Comparison of ENCODE assay signal across 26 mouse cellular contexts in the genomic region with DNA sequence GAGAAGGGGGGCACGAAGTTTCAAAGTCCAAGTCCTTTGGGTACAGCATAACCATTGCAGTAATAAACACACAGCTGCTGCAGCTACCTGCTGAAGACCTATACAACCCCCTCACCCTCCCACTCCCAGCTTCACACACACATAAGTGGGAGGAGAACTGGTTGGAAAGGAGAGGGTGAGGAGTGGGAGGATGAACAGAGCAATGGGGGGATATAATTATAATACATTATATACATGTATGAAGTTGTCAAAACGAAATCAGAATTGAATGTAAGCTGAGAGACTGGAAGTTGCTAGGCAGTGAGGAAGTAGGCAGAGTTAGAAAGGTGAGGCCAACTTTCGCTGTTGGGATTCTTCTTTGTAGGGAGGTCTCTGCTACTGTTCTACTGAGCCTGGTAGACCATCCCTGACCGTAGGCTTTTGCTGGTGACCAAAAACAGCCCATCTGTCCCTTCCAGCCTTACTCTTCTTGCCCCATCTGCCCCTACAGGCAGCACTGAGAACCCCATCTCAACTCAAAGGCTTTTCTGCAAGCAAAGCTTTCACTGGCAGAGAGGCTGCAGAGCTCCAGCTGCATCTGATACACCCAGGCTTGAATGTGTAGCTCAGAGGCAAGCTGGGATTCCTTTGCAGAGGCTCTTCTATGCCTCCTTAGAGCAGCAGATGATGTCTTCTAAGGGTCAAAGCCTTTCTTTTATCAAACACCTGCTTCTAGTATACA.
"Had no signal": no experiment of that assay in that cellular context is flagged by ENCODE, and none has a peak within 500 bp of the region (broad histone marks: within the 10 kb centered on the region; RNA-seq: fewer than 3 reads in every experiment).

No protein-coding gene starts in this region.

- H3K9ac ChIP-seq: heart, embryonic 13.5 days; heart, embryonic 15.5 days; hindbrain, embryonic 13.5 days; kidney, embryonic 15.5 days; limb, embryonic 13.5 days; limb, embryonic 15.5 days; liver, embryonic 12.5 days; liver, embryonic 14.5 days had no signal

- H3K4me3 ChIP-seq: heart, adult 2 months; heart, embryonic 13.5 days; heart, embryonic 15.5 days; hindbrain, embryonic 13.5 days; kidney, embryonic 15.5 days; limb, embryonic 13.5 days; limb, embryonic 15.5 days; liver, embryonic 12.5 days had no signal

- H3K36me3 ChIP-seq: heart, embryonic 13.5 days; heart, embryonic 15.5 days; hindbrain, embryonic 13.5 days; kidney, embryonic 15.5 days; limb, embryonic 13.5 days; limb, embryonic 15.5 days; liver, embryonic 12.5 days had no signal

- H3K4me1 ChIP-seq: heart, embryonic 13.5 days; heart, embryonic 15.5 days; hindbrain, embryonic 13.5 days; kidney, embryonic 15.5 days; limb, embryonic 13.5 days; limb, embryonic 15.5 days; liver, embryonic 12.5 days had no signal

- DNase-seq: gastrocnemius, postnatal 14 days; gastrocnemius, postnatal 36 days; heart, adult 11 months; heart, adult 2 months; heart, postnatal 14 days; heart, postnatal 36 days; kidney, adult 11 months; kidney, adult 2 months; kidney, adult 9 months; kidney, postnatal 14 days; kidney, postnatal 36 days; layer of hippocampus, adult 9-11 months; layer of hippocampus, postnatal 36 days; left cerebral cortex, postnatal 4 days had no signal

- H3K4me2 ChIP-seq: heart, embryonic 11.5 days; heart, embryonic 13.5 days; heart, embryonic 15.5 days; hindbrain, embryonic 13.5 days; kidney, embryonic 15.5 days; limb, embryonic 13.5 days; limb, embryonic 15.5 days; liver, embryonic 12.5 days had no signal

- ATAC-seq: hindbrain, embryonic 16.5 days; intestine, embryonic 16.5 days; liver, embryonic 12.5 days had no signal

- H3K27ac ChIP-seq: heart, adult 2 months; heart, embryonic 13.5 days; heart, embryonic 15.5 days; hindbrain, embryonic 13.5 days; kidney, embryonic 15.5 days; kidney, postnatal 0 days; limb, embryonic 13.5 days; limb, embryonic 15.5 days; liver, embryonic 12.5 days; liver, embryonic 14.5 days had no signal

- H3K27me3 ChIP-seq: heart, embryonic 13.5 days; heart, embryonic 15.5 days; hindbrain, embryonic 13.5 days; kidney, embryonic 15.5 days; limb, embryonic 13.5 days; limb, embryonic 15.5 days; liver, embryonic 12.5 days had no signal

- H3K9me3 ChIP-seq: heart, embryonic 15.5 days; hindbrain, embryonic 13.5 days; kidney, embryonic 15.5 days; limb, embryonic 13.5 days; limb, embryonic 15.5 days had no signal
